Mouse (Mus musculus) kidney, postnatal 0 days (tissue): ENCODE measurements around the gene Olfr463. TPM values are rescaled to one million over a fixed set of nuclear protein-coding genes. Genes with fewer than 3 reads are reported as not detected.

Experiments used
- ATAC-seq: fragments of 200-750 bp; cut with Nextera tagmentation; replicated peaks from 2 replicates; pipeline ENCODE4 v1.8.0; 2017; ENCODE audit warnings: low read depth, moderate number of reproducible peaks, moderate TSS enrichment, moderate library complexity; ENCODE audit not compliant: low FRiP score
- DNase-seq: peaks from one replicate; pipeline ENCODE4 v3.0.0-alpha.2; 2016; ENCODE audit warnings: low spot score
- H3K27ac ChIP-seq: fragments of 300-500 bp; sonication (generic); 2 replicates; pipeline ENCODE4 v1.5.1; 2014; ENCODE audit warnings: mild to moderate bottlenecking
- H3K27me3 ChIP-seq: fragments of 300-500 bp; sonication (generic); 2 replicates; pipeline ENCODE4 v1.6.1; 2014; ENCODE audit warnings: low read length, mixed read lengths; ENCODE audit not compliant: insufficient read depth
- H3K36me3 ChIP-seq: fragments of 300-500 bp; sonication (generic); 2 replicates; pipeline ENCODE4 v1.6.1; 2014; ENCODE audit warnings: low read length, mixed read lengths; ENCODE audit not compliant: insufficient read depth
- H3K4me1 ChIP-seq: fragments of 300-500 bp; sonication (generic); replicated peaks from 2 replicates; pipeline ENCODE4 v1.6.1; 2014; ENCODE audit warnings: antibody characterized with exemption, low read length, mixed read lengths; ENCODE audit not compliant: insufficient read depth
- H3K4me2 ChIP-seq: fragments of 300-500 bp; sonication (generic); 2 replicates; pipeline ENCODE4 v1.6.1; 2014; ENCODE audit warnings: mild to moderate bottlenecking, low read length, moderate library complexity, mixed read lengths
- H3K4me3 ChIP-seq: fragments of 300-500 bp; sonication (generic); replicated peaks from 2 replicates; pipeline ENCODE4 v1.5.1; 2014; ENCODE audit warnings: low read depth, low read length
- H3K9ac ChIP-seq: fragments of 300-500 bp; sonication (generic); 2 replicates; pipeline ENCODE4 v1.6.1; 2014; ENCODE audit warnings: low read depth, low read length
- H3K9me3 ChIP-seq: fragments of 300-500 bp; sonication (generic); replicated peaks from 2 replicates; pipeline ENCODE4 v1.6.1; 2016; ENCODE audit warnings: low read length, inconsistent platforms, mixed read lengths
- CTCF ChIP-seq: IDR thresholded peaks from 2 replicates; pipeline ENCODE4 v1.5.1; 2016; ENCODE audit warnings: antibody characterized with exemption, low read depth, mild to moderate bottlenecking, moderate library complexity
- WGBS: fragments of 180-500 bp; shearing (Covaris S2); extraction: QIAGEN DNeasy Blood & Tissue Kit; methylation state at CpG from one replicate; pipeline ENCODE4 v1.1.7; 2014; 5-methylcytosine and 5-hydroxymethylcytosine counted together
- polyA plus RNA-seq: library from polyadenylated mRNA; unstranded; fragments of >200 nt; fragmentation: Nextera tagmentation; extraction: Ambion mirVana; gene quantifications from 2 replicates; pipeline ENCODE4 v1.2.1, GENCODE M21; 2015

Olfr463 gene
- polyA plus RNA-seq, 1 experiment from 2014 or later = not detected

DNA sequence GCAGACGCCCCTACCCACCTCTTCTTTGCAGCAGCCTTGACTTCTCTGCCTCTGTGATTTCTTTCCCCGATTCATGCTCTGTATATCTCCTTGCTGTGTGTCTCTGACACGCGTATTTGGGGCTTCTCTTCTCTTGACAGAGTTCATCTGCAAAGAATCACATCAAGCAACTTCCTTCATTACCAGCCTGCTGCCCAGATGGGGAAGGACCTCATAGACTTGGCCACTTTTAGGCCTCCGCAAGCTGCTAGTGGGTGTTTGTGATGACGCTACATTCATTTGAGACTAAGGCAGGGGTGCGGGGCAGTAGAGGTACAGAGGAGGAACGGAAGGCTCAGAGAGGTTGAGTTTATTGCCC, 43.6 kb downstream of the Olfr463 start:
- H3K27ac ChIP-seq = peak overlapping the region; percentile 47; the same call in 1 of the 2 replicates
- peak overlapping the region; percentile 83 for H3K4me2 ChIP-seq
- peak overlapping the region; percentile 66 for H3K9ac ChIP-seq
- H3K4me1 ChIP-seq = 0 out of 2 replicates have a peak, but pooled peaks cover 4% of the 10 kb centered on the region
- peak overlapping the region; percentile 68 for H3K4me3 ChIP-seq
- ATAC-seq (no peak), DNase-seq (peak; percentile 15)
- no peaks in the 10 kb centered on the region for H3K9me3 ChIP-seq
- no peak for TF ChIP-seq CTCF
- no peaks in the 10 kb centered on the region for H3K27me3 ChIP-seq
- 32% methylated on average over 8 of the region's 8 CpGs for whole genome bisulfite sequencing
- peaks cover 24% of the 10 kb centered on the region for H3K36me3 ChIP-seq

DNA sequence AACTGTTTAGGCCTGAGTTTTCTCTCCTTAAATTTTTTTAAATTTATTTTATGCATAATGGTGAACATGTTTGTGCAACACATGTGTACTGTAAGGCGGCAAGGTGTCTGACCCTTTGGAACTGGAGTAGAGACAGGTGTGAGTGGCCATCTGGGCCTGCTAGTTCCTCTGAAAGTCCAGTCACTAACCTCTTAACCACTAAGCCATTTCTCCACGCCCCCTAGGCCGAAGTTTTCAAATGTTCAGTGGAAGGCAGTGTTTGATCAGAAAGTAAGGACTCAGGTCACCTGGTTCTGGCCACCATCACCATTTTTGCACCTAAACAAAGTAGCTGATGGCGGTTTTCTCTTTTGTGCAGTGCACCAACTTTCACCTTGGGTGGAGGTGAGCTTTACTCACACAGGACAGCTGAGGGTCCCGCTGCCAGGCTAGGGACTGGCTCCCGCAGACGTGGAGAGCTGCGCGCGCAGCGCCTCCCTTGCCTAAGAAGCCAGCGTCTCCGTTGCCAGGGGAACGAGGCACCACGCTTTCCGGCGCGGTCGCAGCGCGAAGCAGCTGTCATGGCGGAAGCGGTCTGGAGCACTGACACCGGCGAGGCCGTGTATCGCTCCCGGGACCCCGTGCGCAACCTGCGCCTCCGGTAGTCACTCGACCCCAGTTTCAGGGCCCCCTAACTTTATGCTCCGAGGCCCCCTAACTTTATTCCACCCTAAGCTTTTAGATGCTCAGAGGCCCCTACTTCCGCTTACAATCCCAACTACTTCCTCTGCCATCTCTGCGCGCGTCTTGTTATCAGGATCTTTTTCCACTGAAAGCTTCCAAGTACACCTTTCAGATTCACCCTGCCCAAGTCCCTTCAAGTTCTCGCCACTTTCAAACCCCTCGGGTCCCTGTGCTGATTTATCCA, 44.2 kb downstream of the Olfr463 start, which contains the start of gene Mks1:
Mks1 (plus strand) TSS at position 526 of the 907 bp plus-strand sequence.
- TF ChIP-seq CTCF = no peak
- no peaks in the 10 kb centered on the region for H3K27me3 ChIP-seq
- peak within 1 kb of the TSS; percentile 47 for H3K27ac ChIP-seq
- peaks cover 17% of the 10 kb centered on the region; the same call in 1 of the 2 replicates for H3K36me3 ChIP-seq
- ATAC-seq = peak; percentile 93
- H3K4me1 ChIP-seq = 0 out of 2 replicates have a peak, but pooled peaks cover 4% of the 10 kb centered on the region
- WGBS = 3% methylated on average over 40 of the region's 40 CpGs
- H3K9ac ChIP-seq = peak within 1 kb of the TSS; percentile 66
- H3K9me3 ChIP-seq = no peaks in the 10 kb centered on the region
- peak within 1 kb of the TSS; percentile 83 for H3K4me2 ChIP-seq
- H3K4me3 ChIP-seq = peak within 1 kb of the TSS; percentile 68
- peak; percentile 95 for DNase-seq

DNA sequence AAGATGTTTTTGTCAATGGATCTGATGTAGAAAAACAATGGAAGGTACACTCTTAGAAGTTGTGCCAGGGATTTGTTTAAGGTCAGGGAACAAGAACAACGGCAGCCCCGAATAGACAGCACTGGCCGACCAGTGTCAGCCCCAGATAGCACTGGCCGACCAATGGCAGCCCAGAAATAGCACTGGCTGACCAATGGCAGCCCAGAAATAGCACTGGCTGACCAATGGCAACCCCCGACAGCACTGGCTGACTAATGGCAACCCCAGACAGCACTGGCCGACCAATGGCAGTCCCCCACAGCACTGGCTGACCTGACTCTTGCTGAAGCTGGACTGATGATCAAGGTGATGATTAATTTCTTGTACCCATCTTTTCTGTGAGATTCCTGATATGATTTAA, 49.3 kb downstream of the Olfr463 start:
- Histone ChIP-seq H3K4me3 (no peak overlapping the region), H3K27ac (no peak overlapping the region), H3K36me3 (no peaks in the 10 kb centered on the region), H3K4me1 (no peaks in the 10 kb centered on the region), H3K9ac (no peak overlapping the region), H3K9me3 (no peaks in the 10 kb centered on the region), H3K4me2 (no peak overlapping the region), H3K27me3 (no peaks in the 10 kb centered on the region)
- ATAC-seq (no peak), DNase-seq (no peak)
- no peak for TF ChIP-seq CTCF
- 67% methylated on average over 6 of the region's 6 CpGs for WGBS

DNA sequence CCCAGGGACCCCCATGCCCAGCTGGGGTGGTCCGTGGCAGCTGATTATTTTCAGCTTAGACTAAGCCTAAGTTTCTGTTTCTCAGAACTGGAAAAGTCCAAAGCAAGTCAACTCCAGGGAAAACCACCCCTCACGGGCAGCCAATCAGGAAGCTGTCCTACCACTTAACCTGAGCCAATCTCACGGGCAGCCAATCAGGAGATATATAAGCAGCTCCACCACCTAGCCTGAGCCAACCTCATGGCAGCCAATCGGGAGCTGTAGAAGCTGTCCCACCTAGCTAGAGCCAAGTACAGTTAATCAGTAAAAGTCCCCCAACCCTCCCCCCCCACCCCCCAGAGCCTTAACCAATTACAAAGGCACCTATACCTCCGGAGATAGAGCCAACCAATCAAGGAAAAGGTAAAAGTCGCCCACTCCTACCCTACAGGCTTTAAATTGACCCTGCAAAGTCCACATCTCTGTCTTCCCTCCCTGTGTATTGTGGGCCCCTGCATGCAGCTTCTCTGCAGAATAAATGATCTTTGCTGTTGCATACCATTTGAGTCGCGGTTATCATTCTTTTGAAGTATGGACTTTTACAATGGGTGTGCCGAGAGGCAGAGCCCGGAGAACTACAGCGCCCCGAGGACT, 50.1 kb downstream of the Olfr463 start:
- DNase-seq (no peak), ATAC-seq (no peak; the same call in 1 of the 2 replicates)
- TF ChIP-seq CTCF = no peak
- no peak overlapping the region for H3K4me3 ChIP-seq
- H3K36me3 ChIP-seq = no peaks in the 10 kb centered on the region
- 78% methylated on average over 12 of the region's 12 CpGs for WGBS
- no peak overlapping the region for H3K27ac ChIP-seq
- no peak overlapping the region for H3K9ac ChIP-seq
- H3K9me3 ChIP-seq = no peaks in the 10 kb centered on the region
- H3K27me3 ChIP-seq = no peaks in the 10 kb centered on the region
- H3K4me1 ChIP-seq = no peaks in the 10 kb centered on the region
- no peak overlapping the region for H3K4me2 ChIP-seq

Other genes starting within 250 kb of the Olfr463 start
- gene Rnf43, start 234.7 kb downstream of the Olfr463 start, polyA plus RNA-seq = 5.5 and 6.2 TPM in 2 replicates
- gene Supt4a, start 159.8 kb downstream of the Olfr463 start, polyA plus RNA-seq = 165 and 171 TPM in 2 replicates
- gene Tspoap1, start 136.8 kb downstream of the Olfr463 start, polyA plus RNA-seq = 1.9 and 2.5 TPM in 2 replicates
- 0.12 and 0.52 TPM in 2 replicates for gene Mpo, start 103.8 kb downstream of the Olfr463 start, polyA plus RNA-seq
- gene Lpo, start 69.1 kb downstream of the Olfr463 start, polyA plus RNA-seq = 1.0 and 2.0 TPM in 2 replicates
- 10.1 and 12.2 TPM in 2 replicates for gene Mks1, start 44.2 kb downstream of the Olfr463 start, polyA plus RNA-seq
- gene Epx, start 21.9 kb downstream of the Olfr463 start, polyA plus RNA-seq = 1.2 and 1.8 TPM in 2 replicates
- not detected in 2 replicates for gene Olfr462, start 5.1 kb downstream of the Olfr463 start, polyA plus RNA-seq
- gene Olfr464, start 23.6 kb upstream of the Olfr463 start, polyA plus RNA-seq = not detected in 2 replicates
- 24.0 and 24.7 TPM in 2 replicates for gene Dynll2, start 90.1 kb upstream of the Olfr463 start, polyA plus RNA-seq
- gene Srsf1, start 150.0 kb upstream of the Olfr463 start, polyA plus RNA-seq = 187 and 206 TPM in 2 replicates
- gene Vezf1, start 170.9 kb upstream of the Olfr463 start, polyA plus RNA-seq = 38.8 and 39.8 TPM in 2 replicates
- 16.4 and 19.4 TPM in 2 replicates for gene Cuedc1, start 200.7 kb upstream of the Olfr463 start, polyA plus RNA-seq